Mouse (Mus musculus) E14TG2a.4 (cell line): Measurements from ENCODE around the gene Cabcoco1.

Experiments used
- CTCF ChIP-seq: conservative IDR thresholded peaks from 2 replicates; pipeline ENCODE4 v1.5.1; 2014; ENCODE audit warnings: low read length
- NANOG ChIP-seq: IDR thresholded peaks from 2 replicates; pipeline ENCODE4 v1.6.1; 2014; ENCODE audit warnings: borderline replicate concordance, low read length, mixed read lengths
- POU5F1 ChIP-seq: IDR thresholded peaks from 2 replicates; pipeline ENCODE4 v1.6.1; 2014; ENCODE audit warnings: low read length, borderline replicate concordance

- TF ChIP-seq CTCF (no peak), POU5F1 (no peak), NANOG (no peak)
Observed at GRCm38 (mm10) chr10:68396786-68397185, 144.9 kb downstream of the Cabcoco1 start.
